7 mouse cellular contexts compared by ENCODE assay signal in genomic region chrX:6778250-6778637, GRCm38 (mm10). TPM values are rescaled to one million over a fixed set of nuclear protein-coding genes. Genes with fewer than 3 reads are reported as not detected.
A peak's percentile ranks its signal among the peaks of the same experiment; 100 is the strongest.
DNase-seq lines count a peak whose midpoint lies in the region; ATAC-seq and TF ChIP-seq lines count a peak whose summit lies in the region.

No protein-coding gene starts in this region.

- H3K9me3 ChIP-seq in E14TG2a.4 (ENCODE audit: low read length), result no peaks in the 10 kb centered on the region
- H3K9me3 ChIP-seq in embryonic facial prominence, embryonic 12.5 days, result no peaks in the 10 kb centered on the region
- H3K9me3 ChIP-seq in hindbrain, embryonic 16.5 days (ENCODE audit: control insufficient read depth, low read length), result no peaks in the 10 kb centered on the region
- H3K9me3 ChIP-seq in liver, embryonic 15.5 days (replicated peaks), result no peaks in the 10 kb centered on the region

- ATAC-seq in embryonic facial prominence, embryonic 12.5 days (ENCODE audit: insufficient number of reproducible peaks, insufficient read depth, low FRiP score, low TSS enrichment), result peak; percentile 79; the same call in 1 of the 2 replicates
- ATAC-seq in hindbrain, embryonic 16.5 days, result peak; percentile 90
- ATAC-seq in liver, embryonic 15.5 days (ENCODE audit: insufficient read depth), result no peak
- ATAC-seq in inflammation-experienced regulatory T-cells, adult 6 months, result no peak

- H3K4me1 ChIP-seq in E14TG2a.4 (replicated peaks; ENCODE audit: low read depth, low read length), result 0 out of 2 replicates have a peak, but pooled peaks cover 3% of the 10 kb centered on the region
- no peaks in the 10 kb centered on the region for H3K4me1 ChIP-seq in embryonic facial prominence, embryonic 12.5 days
- H3K4me1 ChIP-seq in hindbrain, embryonic 16.5 days (ENCODE audit: control insufficient read depth, insufficient read depth, low read depth, low read length), result no peaks in the 10 kb centered on the region; the same call in 1 of the 2 replicates
- H3K4me1 ChIP-seq in liver, embryonic 15.5 days (replicated peaks), result no peaks in the 10 kb centered on the region

- H3K4me3 ChIP-seq in E14TG2a.4 (replicated peaks; ENCODE audit: low read length), result peak overlapping the region; percentile 61
- peak overlapping the region; percentile 31 for H3K4me3 ChIP-seq in embryonic facial prominence, embryonic 12.5 days
- peak overlapping the region; percentile 47 for H3K4me3 ChIP-seq in hindbrain, embryonic 16.5 days (ENCODE audit: low read length)
- no peak overlapping the region for H3K4me3 ChIP-seq in liver, embryonic 15.5 days (replicated peaks)

- H3K27ac ChIP-seq in embryonic facial prominence, embryonic 12.5 days, result no peak overlapping the region
- H3K27ac ChIP-seq in hindbrain, embryonic 16.5 days (ENCODE audit: low read depth, low read length), result no peak overlapping the region
- H3K27ac ChIP-seq in liver, embryonic 15.5 days (replicated peaks), result no peak overlapping the region

- no peak for TF ChIP-seq CTCF in E14TG2a.4 (conservative IDR thresholded peaks at IDR 0.05; ENCODE audit: low read length)

- H3K4me2 ChIP-seq in embryonic facial prominence, embryonic 12.5 days (replicated peaks), result peak overlapping the region; percentile 55
- H3K4me2 ChIP-seq in hindbrain, embryonic 16.5 days (ENCODE audit: low read length), result peak overlapping the region; percentile 65
- H3K4me2 ChIP-seq in liver, embryonic 15.5 days, result peak overlapping the region; percentile 29

- WGBS in embryonic facial prominence, embryonic 12.5 days, result 20% methylated on average over 23 of the region's 24 CpGs
- WGBS in hindbrain, embryonic 16.5 days, result 18% methylated on average over 24 of the region's 24 CpGs
- WGBS in liver, embryonic 15.5 days (ENCODE audit: insufficient replicate concordance), result 22% methylated on average over 24 of the region's 24 CpGs

- no peak overlapping the region for H3K9ac ChIP-seq in embryonic facial prominence, embryonic 12.5 days
- no peak overlapping the region for H3K9ac ChIP-seq in hindbrain, embryonic 16.5 days (ENCODE audit: low read depth, low read length)
- H3K9ac ChIP-seq in liver, embryonic 15.5 days, result no peak overlapping the region

- DNase-seq in 3134 (ENCODE audit: extremely low read depth, insufficient read length, low spot score), result peak; percentile 0
- peak; percentile 53 for DNase-seq in retina, embryonic 14.5 days (ENCODE audit: low spot score)

- peaks cover 39% of the 10 kb centered on the region for H3K27me3 ChIP-seq in E14TG2a.4 (ENCODE audit: insufficient read depth, low read length)
- peaks cover 17% of the 10 kb centered on the region for H3K27me3 ChIP-seq in embryonic facial prominence, embryonic 12.5 days
- 0 out of 2 replicates have a peak, but pooled peaks cover 2% of the 10 kb centered on the region for H3K27me3 ChIP-seq in hindbrain, embryonic 16.5 days (replicated peaks; ENCODE audit: control insufficient read depth, insufficient read depth, low read length)
- peaks cover 33% of the 10 kb centered on the region for H3K27me3 ChIP-seq in liver, embryonic 15.5 days

- no peaks in the 10 kb centered on the region for H3K36me3 ChIP-seq in E14TG2a.4 (ENCODE audit: insufficient read depth, low read length)
- H3K36me3 ChIP-seq in embryonic facial prominence, embryonic 12.5 days, result no peaks in the 10 kb centered on the region
- no peaks in the 10 kb centered on the region for H3K36me3 ChIP-seq in hindbrain, embryonic 16.5 days (ENCODE audit: control insufficient read depth, insufficient read depth, low read length)
- no peaks in the 10 kb centered on the region for H3K36me3 ChIP-seq in liver, embryonic 15.5 days (replicated peaks)

RNA-seq across cellular contexts. Expression of gene Dgkk, which starts 0.9 kb away (rescaled TPM):
- 0.46 and 0.51 TPM in 2 replicates for polyA plus RNA-seq in embryonic facial prominence, embryonic 12.5 days (2016; fragmentation: Nextera tagmentation; extraction: Ambion mirVana)
- polyA plus RNA-seq in hindbrain, embryonic 16.5 days (2015; fragmentation: Nextera tagmentation; extraction: Ambion mirVana), result 3.2 and 3.6 TPM in 2 replicates
- polyA plus RNA-seq in liver, embryonic 15.5 days (2015; fragmentation: Nextera tagmentation; extraction: Ambion mirVana), result 0.05 and 0.09 TPM in 2 replicates
- polyA plus RNA-seq in inflammation-experienced regulatory T-cells, adult 6 months (2017; shearing (Covaris generic)), result not detected

Comparison
In these comparisons a context has a peak if more than half of its experiments do, and no peak if none do; other contexts are left out.
1. ATAC-seq: peak in embryonic facial prominence, embryonic 12.5 days (single experiment) and hindbrain, embryonic 16.5 days (single experiment); none in liver, embryonic 15.5 days (single experiment) and inflammation-experienced regulatory T-cells, adult 6 months (single experiment).
2. Peak in every context shown above with its lines, with median percentiles within 50 percentile points of each other: H3K4me2 ChIP-seq.